Mouse (Mus musculus) cerebellum, postnatal 14 days (tissue): ENCODE results near the gene Bik.

Source experiments
- DNase-seq, 2 experiments: peaks; one replicate each; pipeline ENCODE4 v3.0.0; 2021; ENCODE audit warnings: mixed read lengths in 2 of 2

Gene Bik

DNA sequence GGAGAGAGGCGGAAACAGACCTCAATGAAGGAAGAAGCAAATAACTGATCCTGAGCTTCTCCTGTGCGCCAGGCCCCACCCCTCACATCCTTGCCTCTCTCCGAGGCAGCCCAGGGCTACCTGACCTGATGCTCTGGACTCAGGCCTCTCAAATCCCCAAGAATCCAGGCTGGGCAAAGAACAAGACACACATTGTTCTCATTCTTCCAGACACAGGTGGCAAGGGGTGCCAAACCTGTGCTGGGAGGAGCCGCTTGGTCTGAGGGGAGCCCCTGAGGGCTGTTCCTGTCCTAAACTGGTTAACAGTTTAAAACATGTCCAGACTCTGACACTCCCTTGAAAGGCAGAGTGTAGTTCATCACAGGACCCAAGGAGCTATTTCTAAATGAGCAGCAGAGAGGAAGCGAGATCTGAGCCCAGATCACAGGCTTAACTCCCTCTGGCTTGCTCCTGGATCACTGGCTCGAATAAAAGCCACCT is 58.1 kb downstream of the Bik start:
- DNase-seq, result no peak

DNA sequence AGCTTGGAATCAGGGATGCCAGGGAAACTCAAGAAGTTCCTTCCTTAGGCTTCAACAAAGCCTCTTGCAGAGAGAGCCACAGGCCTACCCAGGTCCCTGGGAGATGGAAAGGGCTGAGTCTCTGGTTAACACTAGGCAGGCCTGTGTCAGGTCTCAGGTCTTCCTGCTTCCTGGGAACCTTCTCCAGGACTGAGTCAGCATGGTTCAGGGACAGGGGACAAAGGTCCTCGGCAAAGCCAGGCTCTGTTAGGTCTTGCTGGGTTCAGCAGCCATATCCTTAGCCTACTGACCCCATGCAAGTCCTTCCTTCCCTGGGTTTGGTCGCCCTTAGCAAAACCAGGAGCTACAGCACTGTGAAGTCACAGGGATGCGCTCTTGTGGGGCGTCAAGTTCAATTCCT is 64.2 kb downstream of the Bik start:
- no peak for DNase-seq

DNA sequence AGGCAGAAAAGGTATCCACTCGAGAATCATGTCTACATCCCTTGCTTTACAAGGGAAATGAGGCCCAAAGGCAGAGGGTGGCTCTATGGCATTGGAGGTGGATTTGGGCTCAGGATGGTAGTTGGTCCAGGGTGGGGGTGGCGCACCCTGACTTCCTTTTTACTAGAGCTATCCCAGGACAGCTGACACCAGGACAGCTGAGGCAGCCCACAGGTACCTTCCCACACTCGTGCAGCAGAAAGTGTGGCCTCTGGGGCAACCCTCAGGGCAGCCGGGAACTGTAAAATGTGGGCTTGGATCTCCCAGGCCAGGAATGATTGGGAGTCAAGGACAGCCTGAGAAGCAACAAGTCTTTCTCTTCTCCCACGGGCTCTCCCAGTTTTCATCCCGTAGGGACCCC is 65.1 kb downstream of the Bik start:
- DNase-seq, result no peak

DNA sequence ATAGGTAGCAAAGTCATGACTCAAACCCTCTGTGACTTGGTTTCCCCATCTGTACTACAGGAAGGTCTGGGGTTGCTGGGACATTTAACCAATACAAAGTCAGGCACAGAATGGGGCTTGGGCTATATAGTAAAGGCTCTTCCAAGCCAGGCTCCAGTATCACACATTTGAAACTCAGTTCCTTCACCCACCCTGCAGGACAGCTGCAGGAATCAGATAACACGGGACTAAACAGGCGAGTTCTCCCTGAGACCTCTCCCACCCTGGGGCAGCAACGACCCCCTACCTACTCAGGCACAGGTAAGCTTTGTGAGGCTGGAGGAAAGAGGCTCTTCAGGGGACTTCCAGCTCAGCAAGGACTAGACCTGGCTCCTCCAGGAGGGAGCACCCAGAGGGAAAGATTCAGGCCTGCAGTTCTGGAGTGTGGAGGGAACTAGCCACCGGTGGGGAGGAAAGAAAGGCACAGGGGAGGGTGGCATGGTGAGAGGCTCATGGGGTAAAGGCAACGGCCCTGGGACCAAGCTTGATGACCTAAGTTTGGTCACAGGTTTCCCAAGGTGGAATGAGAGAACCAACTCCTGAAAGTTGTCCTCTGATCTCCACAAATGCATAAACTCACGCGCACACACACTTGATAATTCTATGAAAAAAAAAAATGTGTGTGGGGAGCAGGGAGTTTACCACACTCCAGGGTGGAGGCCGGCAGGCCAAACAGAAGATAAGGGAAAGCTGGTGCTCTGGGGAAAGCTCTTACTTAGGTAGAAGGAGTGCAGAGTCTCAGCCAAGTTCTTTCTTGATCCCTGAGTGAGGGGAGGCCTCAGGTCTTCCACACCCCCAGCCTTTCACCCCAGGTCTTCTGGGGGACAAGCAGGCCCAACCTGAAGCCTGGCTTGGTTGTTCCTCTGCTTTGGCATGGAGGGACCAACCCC is 65.9 kb downstream of the Bik start:
- no peak for DNase-seq

DNA sequence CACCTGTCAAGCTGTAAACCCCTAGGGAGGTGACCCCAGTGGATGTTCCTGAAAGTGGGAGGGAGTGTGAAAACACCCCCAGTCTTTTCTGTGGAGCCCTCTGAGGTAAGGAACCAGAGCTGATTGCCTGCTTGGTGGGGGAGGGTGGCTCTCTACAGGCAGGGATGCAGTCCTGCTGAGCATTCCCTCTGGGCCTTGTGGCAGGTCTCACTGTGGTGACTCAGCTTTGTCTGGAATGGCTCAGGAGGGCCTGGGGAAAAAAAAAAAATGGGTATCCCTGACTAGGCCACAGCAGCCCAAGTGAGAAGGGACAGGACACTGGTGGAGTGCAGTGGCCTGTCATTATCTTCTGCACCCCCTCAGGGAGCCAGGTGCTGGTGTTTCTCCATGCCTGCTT is 66.5 kb downstream of the Bik start:
- no peak for DNase-seq

DNA sequence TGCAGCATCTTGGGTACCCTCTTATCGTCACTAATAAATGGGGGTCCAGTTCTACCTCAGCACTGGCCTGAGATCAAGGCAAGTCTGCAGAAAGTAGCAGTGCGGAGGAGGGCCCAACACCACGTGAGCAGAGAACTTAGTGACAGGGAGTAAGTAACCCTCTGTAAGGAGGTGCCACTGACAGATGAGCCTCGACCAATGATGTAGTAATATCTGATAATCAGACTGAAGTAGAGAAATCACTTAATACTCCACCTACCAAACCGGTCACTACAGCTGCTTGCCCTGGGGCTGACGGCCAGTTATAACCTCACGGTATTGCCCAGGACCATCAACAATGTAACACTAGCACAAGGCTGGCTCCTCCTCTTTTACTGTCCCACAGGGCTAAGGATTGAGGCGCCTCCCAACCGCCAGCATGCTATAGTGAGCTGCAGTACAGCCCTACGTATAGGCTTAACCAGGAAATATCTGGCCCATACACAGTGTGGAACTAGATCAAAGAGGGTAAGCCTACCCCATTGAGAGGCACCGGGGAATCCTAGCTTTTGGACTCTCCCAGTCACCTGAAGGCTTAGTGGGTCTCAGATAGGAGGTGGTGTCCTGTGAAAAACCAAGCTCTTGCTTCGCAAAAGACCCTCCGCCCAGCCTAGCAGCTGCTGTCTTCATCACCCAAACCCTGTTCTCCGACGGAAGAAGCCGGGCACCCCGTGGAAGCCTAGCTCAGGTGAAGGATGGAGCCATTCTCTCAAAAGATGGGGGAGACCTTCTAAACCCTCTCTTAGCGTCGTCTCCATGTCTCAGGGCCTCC is 67.2 kb downstream of the Bik start:
- peak in 1 of 2 experiments; percentile 12 for DNase-seq
